Mouse (Mus musculus) embryonic facial prominence, embryonic 10.5 days (tissue): ENCODE results near the gene Gpr146. TPM values are rescaled to one million over a fixed set of nuclear protein-coding genes. Genes with fewer than 3 reads are reported as not detected.

ENCODE experiments used
- DNase-seq: peaks from one replicate; pipeline ENCODE4 v3.0.0-alpha.2; 2017; ENCODE audit warnings: low spot score
- H3K27ac ChIP-seq: fragments of 300-500 bp; sonication (generic); replicated peaks from 2 replicates; pipeline ENCODE4 v1.5.1; 2016; ENCODE audit warnings: mild to moderate bottlenecking
- H3K27me3 ChIP-seq: fragments of 300-500 bp; sonication (generic); replicated peaks from 2 replicates; pipeline ENCODE4 v1.6.1; 2016; ENCODE audit warnings: low read depth, mild to moderate bottlenecking; ENCODE audit not compliant: poor library complexity, severe bottlenecking
- H3K36me3 ChIP-seq: fragments of 300-500 bp; sonication (generic); replicated peaks from 2 replicates; pipeline ENCODE4 v1.6.1; 2016; ENCODE audit warnings: mild to moderate bottlenecking, moderate library complexity
- H3K4me1 ChIP-seq: fragments of 300-500 bp; sonication (generic); 2 replicates; pipeline ENCODE4 v1.6.1; 2016
- H3K4me3 ChIP-seq: fragments of 300-500 bp; sonication (generic); 2 replicates; pipeline ENCODE4 v1.5.1; 2016; ENCODE audit warnings: mild to moderate bottlenecking, moderate library complexity
- H3K9me3 ChIP-seq: fragments of 300-500 bp; sonication (generic); 2 replicates; pipeline ENCODE4 v1.6.1; 2016; ENCODE audit warnings: mild to moderate bottlenecking
- WGBS: fragments of 180-500 bp; shearing (Covaris S2); methylation state at CpG from one replicate; pipeline ENCODE4 v1.1.7; 2016; 5-methylcytosine and 5-hydroxymethylcytosine counted together
- polyA plus RNA-seq: library from polyadenylated mRNA; unstranded; fragments of >200 nt; fragmentation: Nextera tagmentation; extraction: Ambion mirVana; gene quantifications from 2 replicates; pipeline ENCODE4 v1.2.1, GENCODE M21; 2016

Gpr146 gene
- polyA plus RNA-seq, 1 experiment from 2014 or later = 2.5 TPM

DNA sequence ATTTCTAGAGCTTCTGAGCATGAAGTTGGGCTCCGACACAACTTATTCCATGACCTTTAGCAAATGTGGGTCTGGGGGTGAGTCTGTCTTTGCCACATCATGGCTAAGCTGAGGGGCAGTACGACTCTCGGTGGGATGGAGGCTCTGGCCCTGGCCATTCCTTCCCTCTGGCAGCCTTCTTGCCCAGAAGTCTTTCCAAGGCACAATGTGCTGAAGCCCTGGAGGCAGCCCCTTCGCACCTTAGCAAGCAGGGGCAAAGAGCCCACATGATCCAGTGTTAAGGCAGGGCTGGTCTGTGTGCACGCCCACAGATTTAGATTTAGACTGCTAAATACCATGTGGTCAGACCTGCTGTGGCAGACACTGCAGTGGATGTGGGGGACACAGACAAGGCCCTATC, 21.3 kb downstream of the Gpr146 start:
- no peaks in the 10 kb centered on the region for H3K27me3 ChIP-seq
- DNase-seq = no peak
- 82% methylated on average over 5 of the region's 5 CpGs for WGBS
- no peaks in the 10 kb centered on the region for H3K9me3 ChIP-seq
- 0 out of 2 replicates have a peak, but pooled peaks cover 3% of the 10 kb centered on the region for H3K36me3 ChIP-seq
- no peak overlapping the region for H3K27ac ChIP-seq
- H3K4me3 ChIP-seq = no peak overlapping the region
- H3K4me1 ChIP-seq = peaks cover 13% of the 10 kb centered on the region

DNA sequence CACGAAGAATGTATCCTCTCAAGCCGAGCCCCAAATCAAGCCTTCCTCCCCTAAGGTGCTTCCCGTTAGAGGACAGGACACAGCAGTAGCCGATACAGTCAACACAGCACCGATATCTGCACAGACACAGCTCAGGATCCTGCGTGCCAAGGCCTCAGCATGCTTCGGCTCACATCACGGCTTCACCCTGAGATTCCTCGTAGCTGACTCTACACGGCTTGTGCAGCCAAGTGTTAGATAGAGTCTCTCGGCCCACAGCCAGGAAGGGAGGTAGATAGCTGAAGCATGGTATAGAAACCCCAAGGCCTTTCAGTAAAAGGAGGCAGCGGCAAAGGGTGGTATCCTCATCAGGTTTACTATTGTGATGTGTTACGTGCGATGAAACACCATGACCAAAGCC, 22.5 kb downstream of the Gpr146 start:
- peaks cover 17% of the 10 kb centered on the region for H3K4me1 ChIP-seq
- H3K27ac ChIP-seq = no peak overlapping the region
- no peaks in the 10 kb centered on the region for H3K27me3 ChIP-seq
- DNase-seq = no peak
- no peak overlapping the region for H3K4me3 ChIP-seq
- no peaks in the 10 kb centered on the region for H3K9me3 ChIP-seq
- WGBS = 91% methylated on average over 14 of the region's 14 CpGs
- 0 out of 2 replicates have a peak, but pooled peaks cover 3% of the 10 kb centered on the region for H3K36me3 ChIP-seq

DNA sequence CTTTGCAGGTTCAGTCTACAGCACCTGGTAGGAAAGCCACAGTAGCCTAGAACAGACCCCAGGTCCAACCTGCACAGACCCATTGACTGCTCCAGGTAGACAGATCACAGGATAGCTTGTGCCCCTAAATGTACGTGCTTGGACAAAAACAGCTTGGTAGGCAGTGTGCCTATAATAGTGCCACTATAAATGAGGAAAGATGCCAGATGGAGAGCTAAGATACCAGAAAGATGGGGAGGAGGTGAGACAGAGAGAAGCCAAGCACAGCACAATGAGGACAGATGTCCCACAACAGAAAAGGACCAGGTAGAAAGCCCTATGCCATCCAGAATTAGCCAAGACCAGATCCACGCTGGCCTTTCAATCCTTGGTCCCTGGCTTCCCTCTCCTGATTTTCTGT, 24.6 kb downstream of the Gpr146 start:
- Histone ChIP-seq H3K4me1 (peaks cover 33% of the 10 kb centered on the region), H3K27me3 (no peaks in the 10 kb centered on the region), H3K4me3 (no peak overlapping the region), H3K36me3 (0 out of 2 replicates have a peak, but pooled peaks cover 3% of the 10 kb centered on the region), H3K9me3 (no peaks in the 10 kb centered on the region), H3K27ac (no peak overlapping the region)
- 93% methylated on average over 2 of the region's 2 CpGs for WGBS
- no peak for DNase-seq

DNA sequence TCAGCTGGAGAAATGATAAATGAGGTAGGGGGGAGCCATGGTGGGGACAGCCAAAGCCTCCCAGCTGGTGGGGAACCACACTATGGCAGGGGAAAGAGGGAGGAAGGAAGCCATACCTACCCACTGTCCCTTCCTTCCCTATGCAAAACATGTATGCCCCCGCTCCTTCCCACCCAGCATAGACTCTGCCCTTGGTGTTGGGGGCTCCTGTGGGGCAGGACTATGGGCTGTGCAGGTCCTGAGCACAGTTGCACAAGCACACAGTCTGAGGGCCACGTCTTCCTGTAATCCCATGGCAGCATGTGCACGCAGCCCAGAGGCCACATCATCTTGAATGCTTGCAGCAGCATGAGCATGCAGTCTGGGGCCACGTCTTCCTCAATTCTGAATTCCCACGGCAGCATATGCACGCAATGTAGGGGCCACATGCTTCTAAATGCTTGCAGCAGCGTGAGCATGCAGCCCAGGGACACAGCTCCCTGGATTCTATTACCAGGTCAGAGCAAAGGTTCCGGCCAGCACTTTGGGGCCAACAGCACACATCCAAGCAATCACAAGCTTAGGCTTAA, 26.3 kb downstream of the Gpr146 start:
- 79% methylated on average over 8 of the region's 8 CpGs for WGBS
- Histone ChIP-seq H3K36me3 (0 out of 2 replicates have a peak, but pooled peaks cover 3% of the 10 kb centered on the region), H3K27ac (0 out of 2 replicates have a peak overlapping the region, but pooled peaks have one; percentile 61), H3K4me3 (no peak overlapping the region), H3K9me3 (no peaks in the 10 kb centered on the region), H3K4me1 (peaks cover 41% of the 10 kb centered on the region), H3K27me3 (no peaks in the 10 kb centered on the region)
- no peak for DNase-seq

DNA sequence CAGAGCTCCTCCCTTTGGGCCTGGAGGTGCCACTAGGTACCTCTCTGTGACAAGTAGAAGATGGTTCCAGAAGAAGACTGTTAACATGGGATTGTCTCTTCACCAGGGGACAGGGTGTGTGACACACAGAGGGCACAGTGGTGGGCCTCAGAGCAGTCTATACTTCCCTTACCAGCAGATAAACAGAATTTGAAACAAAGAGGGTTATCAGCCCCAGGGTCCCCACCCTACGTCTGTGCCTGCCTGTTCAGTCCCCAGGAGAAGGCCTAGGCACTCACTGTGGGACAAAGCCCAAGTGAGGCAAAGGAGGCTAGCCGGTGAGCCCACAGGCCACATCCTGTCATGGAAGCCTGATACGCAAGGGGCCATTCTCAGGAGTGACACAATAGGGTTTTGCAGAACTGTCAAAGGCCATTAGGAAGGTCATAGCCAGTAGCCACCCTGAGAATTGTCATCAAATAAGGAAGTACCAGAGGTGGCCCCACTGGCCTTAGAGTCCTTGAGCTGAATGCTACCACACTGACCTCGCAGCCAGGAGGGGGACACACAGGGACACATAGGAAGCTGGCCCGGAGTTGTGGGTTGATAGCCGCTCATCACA, 27.4 kb downstream of the Gpr146 start, which contains the start of gene C130050O18Rik:
Gene C130050O18Rik (plus strand): TSS at position 480 of the 601 bp plus-strand sequence.
- Histone ChIP-seq H3K36me3 (0 out of 2 replicates have a peak, but pooled peaks cover 3% of the 10 kb centered on the region), H3K27ac (peak within 1 kb of the TSS; percentile 61), H3K27me3 (no peaks in the 10 kb centered on the region), H3K9me3 (no peaks in the 10 kb centered on the region), H3K4me3 (0 out of 2 replicates have a peak within 1 kb of the TSS, but pooled peaks have one; percentile 1), H3K4me1 (peaks cover 46% of the 10 kb centered on the region)
- WGBS = 77% methylated on average over 6 of the region's 6 CpGs
- DNase-seq = no peak

DNA sequence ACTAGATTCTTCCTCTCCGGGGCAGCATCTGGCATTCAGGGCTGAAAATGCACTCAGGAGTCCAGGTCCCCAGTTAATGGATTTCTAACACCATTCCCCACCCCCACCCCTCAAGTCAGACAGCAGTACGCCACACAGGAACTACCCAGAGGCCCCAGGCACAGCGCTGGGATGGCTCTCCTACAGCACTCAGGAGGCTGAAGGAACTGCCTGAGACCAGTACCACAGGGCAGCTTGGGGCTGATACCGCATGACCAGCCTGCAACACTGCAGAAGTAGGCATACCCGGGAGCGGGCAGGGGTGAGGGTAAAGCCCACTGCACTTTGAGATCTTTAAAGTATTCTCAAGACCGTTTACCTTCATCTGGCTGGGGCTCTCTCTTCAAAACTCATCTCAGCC, 28.0 kb downstream of the Gpr146 start:
- H3K27ac ChIP-seq = peak overlapping the region; percentile 61

DNA sequence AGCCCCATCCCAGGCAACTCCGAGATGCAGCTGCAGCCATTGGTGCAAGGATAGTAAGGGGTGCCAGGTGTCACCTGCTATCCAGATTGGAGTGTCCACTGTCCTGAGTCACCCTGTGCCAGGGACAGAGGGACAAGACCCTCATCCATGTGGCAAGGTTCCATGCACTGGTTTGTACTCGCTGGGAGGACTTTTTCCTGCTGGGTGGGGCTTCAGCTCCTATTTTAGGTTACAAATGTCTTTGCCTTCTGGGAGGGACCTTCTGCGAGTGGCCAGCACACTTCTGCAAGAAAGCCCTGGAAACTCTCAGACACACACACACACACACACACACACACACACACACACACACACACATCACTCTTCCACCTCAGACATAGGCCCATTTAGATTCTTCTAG, 28.5 kb downstream of the Gpr146 start:
- Histone ChIP-seq H3K27me3 (no peaks in the 10 kb centered on the region), H3K36me3 (0 out of 2 replicates have a peak, but pooled peaks cover 3% of the 10 kb centered on the region), H3K9me3 (no peaks in the 10 kb centered on the region), H3K4me1 (peaks cover 51% of the 10 kb centered on the region), H3K27ac (peak overlapping the region; percentile 52; the same call in 1 of the 2 replicates), H3K4me3 (no peak overlapping the region)
- no peak for DNase-seq
- WGBS = 83% methylated on average over 3 of the region's 3 CpGs

More for the DNA sequence above, 28.0 kb downstream of the Gpr146 start:
- Histone ChIP-seq H3K27me3 (no peaks in the 10 kb centered on the region), H3K36me3 (0 out of 2 replicates have a peak, but pooled peaks cover 3% of the 10 kb centered on the region), H3K9me3 (no peaks in the 10 kb centered on the region), H3K4me3 (0 out of 2 replicates have a peak overlapping the region, but pooled peaks have one; percentile 1), H3K4me1 (peaks cover 51% of the 10 kb centered on the region)
- no peak for DNase-seq
- WGBS = 74% methylated on average over 7 of the region's 7 CpGs

DNA sequence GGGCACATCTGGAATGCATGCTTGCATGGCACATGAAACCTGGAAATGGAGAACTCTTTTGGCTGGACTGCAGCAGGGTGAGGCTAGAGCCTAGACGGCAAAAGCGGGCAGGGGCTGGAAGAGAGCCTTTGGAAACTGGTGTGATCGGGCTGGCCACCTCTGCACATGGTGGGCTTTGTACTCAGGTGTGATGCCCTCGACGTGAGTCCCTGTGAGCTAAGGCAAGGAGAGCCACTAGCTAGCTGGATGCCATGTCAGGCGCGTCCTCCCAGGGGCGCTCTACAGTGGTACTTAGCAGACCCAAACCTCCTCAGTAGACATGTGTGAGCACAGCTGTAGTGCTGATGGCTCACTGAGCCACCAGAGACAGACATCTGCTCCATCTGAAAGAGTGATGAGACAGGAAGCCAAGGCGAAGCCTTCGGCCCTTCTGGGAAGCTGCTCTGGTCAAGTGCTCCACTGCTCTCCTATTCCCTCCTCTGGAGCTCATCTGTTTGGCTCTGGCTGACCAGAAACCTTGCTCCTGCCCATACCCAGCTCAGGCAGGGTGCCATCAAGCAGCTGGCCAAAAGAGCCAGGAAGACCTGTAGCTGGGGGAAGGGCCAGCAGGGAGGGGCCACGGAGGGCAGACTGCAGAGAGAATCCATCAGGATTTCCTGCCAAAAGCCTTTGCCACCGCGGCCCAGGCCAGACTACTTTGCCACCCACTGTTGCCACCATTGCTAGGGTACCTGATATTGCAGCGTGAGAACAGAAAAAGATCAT, 29.8 kb downstream of the Gpr146 start:
- no peak overlapping the region for H3K4me3 ChIP-seq
- H3K4me1 ChIP-seq = peaks cover 55% of the 10 kb centered on the region
- 88% methylated on average over 14 of the region's 14 CpGs for WGBS
- 0 out of 2 replicates have a peak, but pooled peaks cover 3% of the 10 kb centered on the region for H3K36me3 ChIP-seq
- no peaks in the 10 kb centered on the region for H3K27me3 ChIP-seq
- H3K27ac ChIP-seq = peak overlapping the region; percentile 51
- no peaks in the 10 kb centered on the region for H3K9me3 ChIP-seq
- DNase-seq = no peak

DNA sequence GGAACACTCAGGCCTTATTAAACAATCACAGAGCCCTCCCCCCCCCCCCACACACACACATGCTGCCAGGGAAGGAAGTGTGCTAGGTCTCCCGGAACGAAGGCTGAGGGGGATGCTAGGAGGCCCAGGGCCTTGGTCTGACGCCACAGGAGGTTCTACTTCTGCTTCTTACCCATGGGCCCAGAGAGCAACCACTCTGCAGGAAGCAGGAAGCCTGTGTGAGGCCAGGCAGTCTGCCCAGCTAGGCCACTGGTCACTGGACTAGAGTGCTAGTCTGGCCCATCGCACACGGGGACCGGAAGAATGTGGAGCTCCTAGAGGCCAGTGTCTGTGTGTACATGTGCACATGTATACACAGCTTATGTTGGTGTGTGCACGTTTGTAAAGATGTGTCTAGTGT, 31.0 kb downstream of the Gpr146 start:
- Histone ChIP-seq H3K4me3 (no peak overlapping the region), H3K9me3 (no peaks in the 10 kb centered on the region), H3K27me3 (no peaks in the 10 kb centered on the region), H3K27ac (peak overlapping the region; percentile 36; the same call in 1 of the 2 replicates), H3K4me1 (peaks cover 55% of the 10 kb centered on the region), H3K36me3 (no peaks in the 10 kb centered on the region)
- WGBS = 92% methylated on average over 7 of the region's 7 CpGs
- no peak for DNase-seq

DNA sequence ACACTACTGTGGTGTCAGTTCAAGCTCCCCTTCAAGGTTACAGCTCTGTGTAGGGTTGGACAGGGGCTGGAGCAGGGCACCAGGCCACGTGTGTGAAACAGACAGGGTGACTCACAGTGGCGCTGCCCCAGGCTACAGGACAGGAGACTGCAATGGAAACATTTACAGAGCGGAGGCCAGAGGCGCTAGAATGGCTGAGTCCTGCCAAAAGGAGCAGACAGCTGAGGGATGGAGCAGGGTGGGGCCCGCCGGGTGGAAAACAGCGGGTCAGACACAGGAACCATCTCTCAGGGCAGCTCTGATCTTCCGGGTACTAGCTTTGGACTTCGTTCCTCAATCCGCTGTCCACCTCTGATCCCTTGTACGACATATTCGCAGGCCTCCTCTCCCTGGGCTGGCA, 31.9 kb downstream of the Gpr146 start:
- peaks cover 7% of the 10 kb centered on the region for H3K36me3 ChIP-seq
- peak overlapping the region; percentile 8; the same call in 1 of the 2 replicates for H3K27ac ChIP-seq
- no peak overlapping the region for H3K4me3 ChIP-seq
- no peak for DNase-seq
- peaks cover 47% of the 10 kb centered on the region for H3K4me1 ChIP-seq
- H3K9me3 ChIP-seq = no peaks in the 10 kb centered on the region
- no peaks in the 10 kb centered on the region for H3K27me3 ChIP-seq
- WGBS = 87% methylated on average over 12 of the region's 12 CpGs

DNA sequence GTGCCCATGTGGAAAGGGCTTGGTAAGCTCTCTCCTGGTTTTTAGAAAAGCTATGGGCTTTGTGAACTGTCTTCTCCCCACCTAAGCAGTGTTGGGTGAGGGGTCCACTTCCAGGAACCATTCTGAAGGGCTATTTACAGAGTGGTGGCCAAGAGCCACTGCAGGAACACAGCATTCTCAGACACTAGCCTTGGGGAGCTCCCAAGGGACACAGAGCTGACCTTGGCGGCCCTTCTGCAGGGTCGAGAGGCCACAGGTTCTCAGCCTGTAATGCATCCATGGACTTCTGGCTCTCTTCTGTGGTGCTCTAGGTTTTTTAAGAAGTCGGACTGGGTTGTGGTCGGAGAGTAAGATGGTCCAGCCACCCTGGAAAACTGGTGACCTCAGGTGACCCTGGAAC, 32.6 kb downstream of the Gpr146 start:
- H3K9me3 ChIP-seq = no peaks in the 10 kb centered on the region
- H3K4me3 ChIP-seq = no peak overlapping the region
- H3K4me1 ChIP-seq = peaks cover 41% of the 10 kb centered on the region
- no peaks in the 10 kb centered on the region for H3K27me3 ChIP-seq
- peaks cover 14% of the 10 kb centered on the region for H3K36me3 ChIP-seq
- H3K27ac ChIP-seq = no peak overlapping the region
- 80% methylated on average over 4 of the region's 4 CpGs for WGBS
- no peak for DNase-seq

DNA sequence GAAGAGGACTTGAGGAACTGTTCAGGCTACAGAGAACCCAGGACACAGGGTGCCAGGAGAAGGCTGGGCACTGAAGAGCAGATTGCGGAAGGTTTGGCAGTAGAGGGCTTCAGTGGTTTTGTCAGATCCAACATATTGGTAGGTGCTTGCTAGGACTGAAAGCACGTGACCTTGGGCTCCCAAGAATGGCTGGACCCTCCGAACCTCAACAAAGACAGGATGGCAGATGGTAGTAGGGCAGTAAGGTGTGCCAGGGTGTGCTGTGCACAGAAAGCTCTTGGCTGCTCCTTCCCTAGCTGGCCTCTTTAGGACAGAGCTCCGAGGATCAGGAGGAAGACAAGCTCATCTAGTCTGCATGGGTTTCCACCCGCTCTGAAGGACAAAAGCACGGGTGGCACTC, 33.6 kb downstream of the Gpr146 start:
- 88% methylated on average over 6 of the region's 6 CpGs for WGBS
- no peak for DNase-seq
- Histone ChIP-seq H3K36me3 (peaks cover 19% of the 10 kb centered on the region), H3K4me1 (peaks cover 30% of the 10 kb centered on the region), H3K9me3 (no peaks in the 10 kb centered on the region), H3K4me3 (no peak overlapping the region), H3K27me3 (no peaks in the 10 kb centered on the region), H3K27ac (no peak overlapping the region)
